Mouse (Mus musculus): ENCODE data around the gene Lrsam1. TPM values are rescaled to one million over a fixed set of nuclear protein-coding genes. Genes with fewer than 3 reads are reported as not detected.
A peak's percentile ranks its signal among the peaks of the same experiment; 100 is the strongest.

Lrsam1 gene
- polyA plus RNA-seq, 2 experiments from 2014 or later: 4.1 to 4.7 TPM

DNA sequence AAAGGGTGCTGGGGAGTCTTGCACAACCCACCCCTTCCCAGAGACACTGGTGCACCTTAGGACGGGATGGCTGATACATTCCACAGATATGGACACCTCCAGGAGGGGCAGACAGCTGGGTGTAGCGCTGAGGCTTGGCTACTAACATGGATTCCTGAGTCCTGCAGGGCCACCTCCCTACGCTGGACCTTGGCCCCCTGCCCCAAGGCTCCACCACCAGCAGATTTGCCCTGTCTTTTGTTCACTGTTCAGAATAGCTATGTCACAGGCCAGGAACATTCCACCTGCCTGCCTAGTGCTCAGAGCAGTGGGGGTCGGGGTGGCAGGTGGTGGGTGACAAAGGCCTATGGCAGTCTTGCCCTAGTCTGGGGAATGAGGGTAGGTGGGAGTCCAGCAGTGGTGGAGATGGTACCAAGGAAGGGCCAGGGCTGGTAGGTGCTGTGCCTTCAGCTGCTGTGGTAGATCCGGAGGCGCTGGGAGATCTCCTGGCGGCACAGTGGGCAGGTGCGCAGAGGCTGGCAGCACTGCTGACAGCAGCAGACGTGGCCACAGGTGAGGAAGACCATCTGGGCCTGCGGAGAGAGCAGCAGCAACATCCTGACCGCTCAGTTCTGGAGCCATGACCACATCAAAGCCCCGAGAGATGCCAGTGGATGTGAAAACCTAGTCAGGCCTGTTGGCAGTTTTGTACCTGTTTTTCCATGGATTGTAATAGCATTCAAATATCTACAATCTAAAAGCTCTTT is 34.9 kb downstream of the Lrsam1 start:
- ATAC-seq: no peak

DNA sequence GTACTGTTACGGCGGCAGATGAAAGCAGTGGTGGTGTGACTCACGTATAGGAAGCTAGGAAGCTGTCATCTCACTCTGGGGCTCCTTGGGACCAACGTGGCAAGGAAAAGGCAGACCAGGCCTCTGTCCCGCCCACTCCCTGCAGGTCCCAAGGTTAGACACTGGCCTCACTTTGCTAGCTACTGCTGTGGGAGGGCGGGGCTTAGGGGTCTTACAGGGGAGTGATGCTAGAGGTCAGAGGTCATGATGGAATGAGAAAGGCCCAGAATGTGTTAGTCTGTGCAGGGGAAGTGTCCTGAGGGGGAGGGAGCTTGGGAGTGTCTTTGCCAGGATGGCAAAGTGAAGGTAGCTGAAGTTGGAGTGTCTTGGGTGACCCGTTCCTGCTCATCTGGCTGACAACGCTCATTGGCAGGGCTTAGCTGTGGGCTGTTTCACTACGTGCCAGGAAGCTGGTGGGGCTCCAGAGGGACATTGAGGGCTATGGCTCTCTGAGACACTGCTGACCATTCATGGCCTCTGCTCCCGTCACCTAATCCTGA is 37.0 kb downstream of the Lrsam1 start:
- ATAC-seq: no peak

DNA sequence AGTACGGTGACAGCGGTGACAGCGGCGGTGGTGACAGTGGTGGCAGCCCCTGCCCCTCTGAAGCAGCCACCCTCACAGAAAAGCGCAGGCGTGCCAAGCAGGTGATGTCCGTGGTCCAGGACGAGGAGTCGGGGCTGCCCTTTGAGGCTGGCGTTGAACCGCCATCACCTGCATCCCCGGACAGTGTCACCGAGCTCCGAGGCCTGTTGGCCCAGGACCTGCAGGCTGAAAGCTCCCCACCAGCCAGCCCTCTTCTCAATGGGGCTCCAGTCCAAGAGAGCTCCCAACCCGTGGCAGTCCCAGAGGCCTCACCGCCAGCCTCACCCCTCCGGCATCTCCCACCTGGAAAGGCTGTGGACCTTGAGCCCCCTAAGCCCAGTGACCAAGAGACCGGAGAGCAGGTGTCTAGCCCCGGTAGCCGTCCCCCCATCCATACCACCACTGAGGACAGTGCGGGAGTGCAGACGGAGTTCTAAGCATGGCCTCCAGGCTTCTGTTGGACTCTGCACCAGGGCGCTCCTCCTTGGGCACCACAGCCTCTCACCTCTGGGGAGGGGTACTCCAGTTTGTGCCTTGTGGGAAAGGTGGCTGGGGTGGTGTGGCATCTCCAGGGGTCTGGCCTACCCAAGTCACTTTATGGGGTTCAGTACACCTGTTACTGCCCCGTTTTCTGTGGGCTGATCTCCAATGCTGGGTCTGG is 37.7 kb downstream of the Lrsam1 start:
- ATAC-seq: no peak

DNA sequence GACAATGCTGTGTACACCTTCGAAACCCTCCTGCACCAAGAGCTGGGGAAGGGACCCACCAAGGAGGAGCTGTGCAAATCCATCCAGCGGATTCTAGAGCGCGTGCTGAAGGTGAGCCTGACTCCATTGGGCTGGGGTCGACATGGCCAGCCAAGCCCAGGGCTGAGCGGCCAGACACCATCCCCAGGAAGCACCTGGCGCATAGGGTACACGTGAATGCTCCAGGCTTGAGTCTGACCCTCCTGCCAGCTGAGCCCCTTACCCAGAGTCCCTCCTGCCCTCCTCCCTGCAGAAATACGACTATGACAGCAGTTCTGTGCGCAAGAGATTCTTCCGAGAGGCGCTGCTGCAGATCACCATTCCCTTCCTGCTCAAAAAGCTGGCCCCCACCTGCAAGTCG is 38.9 kb downstream of the Lrsam1 start:
- no peak for ATAC-seq

DNA sequence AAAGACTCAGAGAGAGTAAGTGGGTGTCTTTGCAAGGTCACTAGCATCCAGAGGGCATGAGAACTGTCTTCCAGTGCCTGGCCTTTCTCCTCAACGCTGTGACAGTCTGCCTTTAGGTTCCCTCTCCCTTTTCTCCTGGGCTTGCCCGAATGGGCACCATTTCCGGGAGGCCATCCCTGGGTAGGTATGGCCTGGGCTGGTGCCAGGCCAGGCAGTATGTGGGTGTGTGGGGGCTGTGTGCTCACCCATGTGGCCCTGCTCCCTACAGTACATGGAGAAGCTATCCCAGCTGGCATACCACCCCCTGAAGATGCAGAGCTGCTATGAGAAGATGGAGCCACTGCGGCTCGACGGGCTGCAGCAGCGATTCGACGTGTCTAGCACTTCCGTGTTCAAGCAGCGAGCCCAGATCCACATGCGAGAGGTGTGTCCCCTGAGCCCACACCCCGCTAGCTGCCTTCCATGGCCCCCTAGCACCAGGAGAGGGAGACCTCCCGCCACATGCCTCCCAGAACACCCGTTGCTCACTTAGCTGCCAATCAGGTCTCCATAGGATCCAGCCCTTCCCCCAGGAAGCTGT is 39.5 kb downstream of the Lrsam1 start:
- ATAC-seq: no peak

DNA sequence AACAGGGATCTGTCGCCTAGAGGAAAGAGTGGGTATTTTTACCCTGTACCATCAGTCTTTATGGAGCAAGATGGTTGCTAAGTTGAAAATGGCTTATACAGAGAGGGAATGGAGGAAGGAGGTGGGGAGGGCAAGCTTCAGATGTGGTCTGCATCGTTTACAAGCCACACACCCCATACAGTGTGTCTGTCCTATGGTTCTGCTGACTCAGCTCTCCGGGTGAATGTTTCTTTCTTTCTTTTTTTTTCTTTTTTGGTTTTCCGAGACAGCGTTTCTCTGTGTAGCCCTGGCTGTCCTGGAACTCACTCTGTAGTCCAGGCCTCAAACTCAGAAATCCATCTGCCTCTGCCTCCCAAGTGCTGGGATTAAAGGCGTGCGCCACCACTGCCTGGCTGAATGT is 40.2 kb downstream of the Lrsam1 start:
- ATAC-seq: no peak

DNA sequence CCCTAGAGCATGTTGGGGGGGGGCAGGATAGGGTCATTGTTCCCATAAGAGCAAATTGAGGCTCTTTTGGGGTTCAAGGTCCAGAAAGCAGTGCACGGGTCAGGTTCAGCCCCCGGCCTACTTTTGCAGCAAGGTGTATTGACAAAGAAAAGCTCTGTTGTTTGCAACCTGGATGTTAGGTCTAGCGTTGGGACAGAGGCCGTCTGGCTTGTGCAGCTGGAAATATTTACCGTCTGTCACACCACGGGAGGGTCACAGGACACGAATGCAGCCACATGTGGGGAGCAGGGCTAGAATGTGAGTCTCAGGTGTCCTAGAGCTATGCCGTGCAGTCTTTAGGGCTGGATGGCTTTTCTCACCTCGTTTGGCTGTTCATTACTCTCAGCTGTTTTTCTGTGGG is 43.0 kb downstream of the Lrsam1 start:
- no peak for ATAC-seq

DNA sequence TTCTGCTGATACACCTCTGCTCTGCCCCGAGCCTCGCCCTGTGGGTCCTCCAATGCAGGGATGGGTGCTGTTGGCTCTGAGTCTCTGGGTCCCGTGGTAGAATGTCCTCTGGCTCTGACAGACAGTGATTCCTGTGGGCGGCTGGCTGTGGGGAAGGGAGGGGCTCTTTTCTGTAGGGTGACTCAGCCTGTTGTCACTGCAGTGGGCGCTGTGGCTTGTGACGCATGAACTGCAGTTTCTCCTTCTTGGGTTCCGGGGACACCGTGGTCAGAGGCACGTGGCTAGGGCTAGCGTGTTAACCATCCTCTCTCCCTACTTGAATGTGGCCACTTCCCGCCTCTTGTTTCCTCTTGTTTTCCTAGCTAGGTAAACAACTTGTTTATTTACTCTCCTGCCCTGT is 43.9 kb downstream of the Lrsam1 start:
- ATAC-seq: peak; percentile 95

DNA sequence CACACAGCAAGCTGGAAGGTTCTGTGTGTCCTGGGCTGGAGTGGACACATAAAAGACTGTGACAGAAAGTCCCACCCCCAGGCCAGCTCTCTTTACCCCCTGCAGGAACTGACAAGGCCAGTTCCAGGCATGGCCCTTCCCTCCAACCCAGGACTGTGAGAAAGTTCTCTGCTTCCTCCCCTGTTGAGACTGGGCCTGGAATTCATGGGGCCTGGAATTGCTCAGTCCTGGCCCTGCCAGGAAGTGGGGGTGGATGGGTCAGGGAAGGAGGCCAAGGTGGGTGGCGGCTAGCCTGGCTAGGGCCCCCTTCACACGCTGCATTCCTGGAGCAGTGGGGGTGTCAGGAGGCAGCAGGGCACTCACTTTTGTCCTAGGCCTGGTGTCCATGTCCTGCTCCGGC is 46.5 kb downstream of the Lrsam1 start:
- ATAC-seq: no peak

DNA sequence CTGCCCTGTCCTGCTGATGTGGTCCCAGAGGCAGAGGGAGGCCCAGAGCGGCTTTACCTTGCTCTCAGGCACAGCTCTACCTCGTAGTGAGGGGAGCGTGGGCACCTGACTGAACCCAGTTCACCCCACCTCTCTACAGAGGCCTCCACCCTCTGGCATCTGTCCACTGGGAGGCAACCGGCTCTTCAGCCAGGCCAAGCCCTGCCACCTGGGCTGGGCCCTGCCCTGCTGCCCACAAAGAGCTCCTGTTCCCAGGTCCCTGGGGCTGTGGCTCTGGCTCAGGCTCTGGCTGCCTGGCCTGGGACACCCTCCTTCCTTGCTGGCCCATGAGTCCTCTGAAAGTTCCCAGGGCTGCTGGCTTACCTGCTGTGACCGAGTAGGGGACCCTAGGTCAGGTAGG is 47.1 kb downstream of the Lrsam1 start:
- no peak for ATAC-seq

DNA sequence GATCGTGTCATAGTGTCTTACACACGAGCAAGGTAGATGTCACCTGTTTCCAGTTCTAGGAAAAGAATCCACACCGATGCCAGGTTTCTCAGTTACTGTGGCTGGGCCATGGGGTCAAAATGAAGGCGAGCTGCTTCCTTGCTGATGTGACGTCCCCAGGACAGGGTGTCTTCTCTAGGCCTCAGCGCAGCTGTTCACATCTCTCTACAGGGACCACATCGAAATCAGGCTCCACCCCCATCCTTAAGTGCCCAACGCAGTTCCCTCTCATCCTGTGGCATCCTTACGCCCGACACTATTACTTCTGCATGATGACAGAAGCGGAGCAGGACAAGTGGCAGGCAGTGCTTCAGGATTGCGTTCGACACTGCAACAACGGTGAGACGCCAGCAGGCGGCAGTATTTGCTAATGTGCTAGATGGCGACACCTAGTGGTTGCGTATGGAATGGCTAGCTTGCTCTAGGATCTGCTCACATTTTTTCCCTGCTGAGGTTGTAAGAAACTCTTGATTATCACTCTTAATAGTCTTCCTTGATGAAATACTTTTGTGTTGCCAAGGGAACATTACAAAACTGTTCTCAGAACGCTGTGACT is 49.1 kb downstream of the Lrsam1 start:
- peak; percentile 46 for ATAC-seq

DNA sequence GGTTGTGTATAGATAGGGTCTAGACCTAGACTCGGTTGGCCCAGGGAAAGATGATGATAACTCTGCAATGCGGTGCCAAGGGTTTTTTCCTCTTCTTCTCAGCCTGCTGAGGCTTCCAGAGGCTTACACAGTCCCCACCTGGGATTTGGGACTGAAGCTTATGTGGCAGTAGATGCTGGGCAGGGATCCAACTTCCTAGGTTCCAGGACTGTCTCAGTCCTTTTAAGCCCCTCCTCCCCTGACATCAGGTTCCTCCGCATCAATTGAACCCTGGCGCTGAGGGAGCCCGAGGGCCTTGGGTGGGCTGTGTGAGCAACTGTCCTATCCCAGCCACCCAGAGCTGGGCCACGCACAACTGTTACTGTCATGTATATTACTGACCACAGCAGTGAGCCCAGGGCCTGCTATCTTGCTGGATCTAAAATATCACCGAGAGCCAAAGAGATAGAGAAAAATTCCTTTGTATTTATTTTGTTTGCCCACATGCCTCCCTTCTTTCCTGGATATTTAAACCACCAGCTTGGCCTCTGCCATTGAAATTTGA is 49.7 kb downstream of the Lrsam1 start:
- no peak for ATAC-seq

DNA sequence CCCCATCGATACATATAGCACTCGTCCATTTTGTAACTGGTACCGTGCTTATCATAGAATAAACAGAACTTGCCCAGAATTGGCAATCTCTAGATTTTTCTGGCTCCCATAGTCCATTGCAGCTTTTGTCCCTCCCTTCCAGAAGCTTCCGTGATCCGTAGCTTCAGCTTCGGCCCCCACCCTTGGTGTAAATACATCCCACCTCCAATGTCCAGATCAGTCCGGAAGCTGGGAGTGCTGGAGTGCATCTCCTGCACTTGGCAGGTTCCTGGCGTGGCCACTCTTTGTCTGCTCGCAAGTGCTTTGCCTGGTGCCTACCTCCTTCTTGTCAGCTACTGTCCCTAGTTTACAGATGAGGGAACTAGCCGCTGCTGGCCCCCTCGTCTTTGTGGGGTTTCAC is 52.6 kb downstream of the Lrsam1 start:
- no peak for ATAC-seq

DNA sequence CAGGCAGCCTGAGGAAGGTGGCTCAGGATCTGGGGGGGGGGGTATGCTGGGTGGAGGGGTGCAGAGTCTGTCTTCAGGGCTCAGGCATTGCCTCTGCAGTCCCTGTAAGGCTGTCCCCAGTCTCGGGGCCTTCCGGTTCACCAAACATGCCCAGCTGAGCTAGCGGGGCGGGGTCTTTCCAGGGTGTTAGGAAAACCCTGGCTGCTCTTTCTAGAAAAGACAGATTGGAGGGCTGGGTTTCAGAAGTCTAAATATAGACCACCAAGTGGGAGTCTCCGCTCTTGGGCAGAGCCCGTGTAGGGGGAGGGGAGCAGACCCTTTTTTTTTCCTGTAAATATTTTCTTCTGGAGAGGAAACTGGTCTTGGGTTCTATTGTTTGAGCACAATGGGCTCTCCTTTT is 53.1 kb downstream of the Lrsam1 start:
- ATAC-seq: no peak

DNA sequence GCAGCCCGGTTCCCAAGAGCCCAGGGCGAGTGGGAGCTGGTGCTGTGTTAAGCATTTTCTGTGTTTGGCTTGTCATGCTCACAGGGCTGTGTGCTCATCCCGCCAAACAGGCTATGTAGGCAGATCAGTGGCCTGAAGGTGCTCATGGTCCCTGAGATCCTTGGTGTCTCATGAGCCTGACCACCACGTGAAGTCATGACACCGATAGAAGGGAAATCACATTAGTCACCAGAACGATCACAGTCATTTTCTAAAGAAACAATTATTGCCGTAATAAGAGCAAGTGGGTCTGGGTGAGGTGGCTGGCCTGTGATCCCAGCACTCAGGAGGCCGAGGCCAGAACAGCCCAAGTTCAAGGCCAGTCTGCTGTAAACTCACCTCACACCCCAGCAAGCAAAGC is 54.0 kb downstream of the Lrsam1 start:
- ATAC-seq: no peak

DNA sequence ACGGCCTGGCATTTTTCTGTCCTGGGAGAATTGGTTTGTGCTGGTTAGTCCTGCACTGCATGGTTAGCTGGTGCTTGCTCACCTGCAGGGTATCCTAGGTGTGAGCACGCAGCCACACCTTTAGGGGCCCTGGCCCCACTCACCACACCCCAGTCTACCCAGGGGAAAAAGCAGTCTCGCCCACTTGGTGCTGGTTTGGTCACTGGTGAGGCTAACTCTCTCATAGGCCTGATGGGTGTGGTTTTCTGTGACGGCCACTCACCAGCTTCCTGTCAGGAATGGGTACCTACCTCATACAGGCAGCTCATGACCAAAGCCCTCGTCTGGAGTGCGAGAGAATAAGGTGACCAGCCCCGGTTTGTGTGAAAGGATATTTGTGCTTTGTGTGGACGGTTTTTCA is 56.1 kb downstream of the Lrsam1 start:
- ATAC-seq: no peak

DNA sequence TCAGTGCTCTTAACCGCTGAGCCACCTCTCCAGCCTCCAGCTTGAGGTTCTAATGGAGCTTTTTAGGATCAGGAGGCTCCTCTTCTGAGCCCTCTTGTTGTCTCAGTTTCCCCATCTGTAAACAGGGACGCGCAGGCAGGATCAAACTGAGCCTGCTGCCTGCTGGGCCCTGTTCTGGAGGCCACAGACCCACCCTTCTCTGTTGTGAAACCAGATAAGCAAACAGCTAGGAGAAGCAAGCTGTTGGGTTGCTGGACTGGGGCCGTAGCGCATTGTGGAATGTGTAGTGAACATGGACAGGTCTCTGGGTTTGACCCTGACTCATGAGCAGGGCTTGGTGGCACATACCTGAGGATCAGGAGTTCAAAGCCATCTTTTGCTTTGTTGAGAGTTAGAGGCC is 56.8 kb downstream of the Lrsam1 start:
- no peak for ATAC-seq

DNA sequence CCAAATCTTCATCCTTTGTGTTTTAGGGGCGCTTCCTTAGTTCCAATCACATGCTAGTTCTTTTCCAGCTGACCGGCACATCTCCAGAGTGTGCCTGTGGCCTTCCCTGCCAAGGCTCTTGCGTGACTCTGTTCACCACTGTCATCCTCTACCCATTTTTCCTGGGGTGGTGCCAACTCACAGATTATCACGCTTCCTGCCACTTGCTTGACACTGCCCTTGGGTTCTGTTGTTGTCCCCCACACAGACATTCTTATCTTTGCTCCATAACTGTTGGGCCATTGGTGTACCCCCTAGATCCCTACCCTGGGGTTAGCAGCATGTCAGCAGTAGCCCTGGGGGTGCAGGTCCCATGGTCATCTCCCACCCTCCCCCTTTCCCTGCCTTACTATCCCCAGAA is 57.9 kb downstream of the Lrsam1 start:
- no peak for ATAC-seq

DNA sequence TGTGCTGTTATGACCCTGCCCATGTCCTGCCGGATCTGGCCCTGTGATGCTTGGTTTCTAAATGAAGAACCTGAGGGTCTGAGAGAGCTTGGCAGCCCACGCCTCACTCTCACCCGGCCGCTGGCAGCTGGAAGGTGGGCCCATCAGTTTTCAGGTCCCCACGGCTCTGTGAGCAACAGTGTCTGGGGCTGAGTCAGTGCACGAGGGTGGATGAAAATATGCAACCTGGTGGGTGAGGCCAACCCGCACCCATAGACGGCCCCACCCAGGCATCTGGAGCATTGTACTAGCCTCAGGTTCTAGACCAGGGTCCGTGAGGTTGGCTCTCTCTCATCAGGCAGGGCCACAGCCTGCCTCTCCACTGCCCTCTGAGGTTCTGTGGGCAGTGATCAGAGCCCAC is 59.3 kb downstream of the Lrsam1 start:
- no peak for ATAC-seq

DNA sequence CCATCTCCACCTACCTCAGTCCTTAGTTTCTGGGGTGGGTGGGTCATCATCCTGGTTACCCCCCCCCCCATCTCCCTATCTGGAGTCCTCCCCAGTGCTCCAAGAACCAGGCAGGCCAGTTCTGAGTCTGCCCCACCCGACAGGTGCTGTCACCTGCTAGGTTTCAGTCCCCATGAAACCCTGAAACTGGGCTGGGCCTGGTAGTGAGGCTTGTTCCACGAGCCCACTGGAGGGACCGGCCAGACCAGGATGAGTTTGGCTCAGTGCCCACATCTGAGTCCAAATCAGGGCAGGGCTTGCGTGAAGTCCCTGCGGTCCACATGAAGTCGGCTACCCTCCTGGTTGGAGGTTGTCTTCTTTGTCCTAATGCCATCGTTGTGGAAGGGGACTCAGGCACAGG is 62.4 kb downstream of the Lrsam1 start:
- no peak for ATAC-seq

DNA sequence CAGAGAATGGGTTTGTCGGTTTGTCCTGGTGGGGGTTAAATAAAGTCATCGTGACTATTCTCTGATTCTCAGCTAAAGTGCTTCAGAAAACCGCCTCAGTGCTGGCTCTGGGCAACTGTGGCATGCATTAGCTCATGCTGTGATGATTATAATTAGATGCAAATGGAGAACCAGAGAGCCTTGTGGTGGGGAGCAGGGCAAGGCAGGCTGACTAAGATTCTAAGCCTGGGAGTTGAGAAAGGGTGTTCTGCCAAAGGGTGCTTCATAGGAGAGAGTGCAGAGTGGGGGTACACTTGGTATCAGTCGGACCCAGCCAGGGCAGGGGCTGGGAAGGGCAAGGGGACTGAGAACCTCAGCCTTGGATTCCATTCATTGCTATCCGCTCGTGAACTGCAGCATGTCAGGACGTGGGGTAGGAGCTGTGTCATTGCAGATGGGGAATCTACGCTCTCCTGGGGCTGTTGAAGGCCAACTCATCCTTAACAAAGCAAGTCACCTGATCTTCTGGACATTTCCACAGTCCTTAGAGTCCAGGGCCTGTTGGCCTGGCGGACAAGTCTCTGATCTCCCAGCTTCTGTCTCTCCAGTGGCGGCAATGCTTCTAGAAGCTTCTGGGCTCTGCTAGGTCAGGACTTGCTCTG is 64.8 kb downstream of the Lrsam1 start:
- ATAC-seq: no peak

DNA sequence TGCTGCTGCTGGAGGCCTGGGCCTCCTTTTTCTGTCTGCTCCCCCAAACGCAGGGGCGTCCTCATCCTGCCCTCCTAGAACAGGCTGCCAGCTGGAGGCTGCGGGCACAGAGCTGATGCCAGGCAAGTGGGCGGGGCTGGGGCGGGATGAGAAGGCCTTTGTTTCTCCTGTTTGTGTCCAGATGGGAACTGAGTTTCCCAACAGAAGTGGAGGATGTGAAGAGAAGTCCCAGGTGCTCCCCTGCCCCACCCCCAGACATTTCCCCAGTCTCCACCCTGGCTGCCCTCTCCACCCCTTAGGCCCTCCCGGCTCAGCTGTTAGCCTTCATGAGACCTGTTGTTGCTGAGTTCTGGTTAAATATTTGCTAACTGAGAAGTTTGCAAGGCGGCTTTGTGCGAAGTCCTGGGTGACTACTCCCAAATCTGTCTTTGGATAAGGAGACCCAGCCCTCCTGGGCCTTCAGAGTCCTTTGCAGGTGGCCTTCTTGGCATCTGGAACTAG is 65.8 kb downstream of the Lrsam1 start:
- ATAC-seq: no peak

DNA sequence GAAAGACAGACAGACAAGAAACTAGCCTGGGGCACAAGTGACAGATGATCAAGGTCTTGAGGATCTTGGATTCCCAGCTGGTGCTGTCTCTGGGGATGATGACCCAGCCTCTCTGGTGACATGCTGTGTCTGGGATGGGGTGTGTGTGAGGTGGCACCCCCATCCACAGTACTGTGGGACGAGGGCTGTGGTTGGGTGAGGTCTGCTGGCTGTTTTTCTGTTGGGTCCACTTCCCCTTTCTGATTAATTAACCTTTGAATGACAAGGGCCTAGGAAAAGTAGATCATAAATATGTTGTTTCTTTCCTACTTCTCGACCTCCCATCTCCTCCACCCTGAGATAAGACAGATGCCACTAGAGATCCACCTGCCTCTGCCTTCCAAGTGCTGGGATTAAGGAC is 67.3 kb downstream of the Lrsam1 start:
- ATAC-seq: no peak
